Mouse (Mus musculus) cerebellum, adult 8-10 months (tissue): Measurements from ENCODE around the gene Zic1.

ENCODE experiments used
- DNase-seq: peaks from one replicate; pipeline ENCODE4 v3.0.0; 2022

Gene Zic1

DNA sequence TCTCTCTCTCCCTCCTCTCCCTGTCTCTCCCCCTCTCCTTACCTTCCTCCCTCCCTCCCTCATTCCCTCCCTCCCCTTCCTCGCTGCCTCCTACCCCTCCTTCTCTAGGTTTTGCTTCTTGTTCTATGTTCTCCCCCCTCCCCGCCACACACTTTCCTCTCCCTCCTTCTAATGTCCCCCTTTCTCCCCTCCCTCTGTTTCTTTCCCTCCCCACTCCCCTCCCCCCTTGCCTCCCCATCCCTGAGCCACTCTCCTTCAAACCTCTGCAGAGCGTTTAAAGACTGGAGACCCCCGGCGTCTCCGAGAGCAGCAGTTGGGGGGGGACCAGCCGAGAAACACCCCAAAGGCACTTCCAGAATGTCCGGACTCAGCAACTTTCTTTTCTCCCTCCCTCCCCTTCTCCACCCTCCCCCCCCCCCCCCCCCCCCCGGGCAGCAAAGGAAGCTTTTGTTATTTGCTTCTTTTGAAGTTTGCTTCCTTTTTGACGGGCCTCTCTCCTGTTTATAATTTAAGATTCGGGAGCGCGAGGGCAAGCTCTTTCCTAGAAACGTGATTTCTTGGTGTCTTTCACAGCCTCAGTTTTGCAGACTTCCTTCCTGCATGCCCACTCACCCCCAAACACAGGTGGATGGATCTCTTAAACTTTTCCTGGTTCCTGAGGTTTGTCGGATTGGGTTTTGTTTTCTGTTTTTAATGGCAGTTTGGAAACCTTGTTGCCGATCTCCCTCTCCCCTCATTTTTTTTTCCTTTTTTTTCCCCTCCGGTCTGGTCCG, 802 bp upstream of the Zic1 start:
- peak; percentile 44 for DNase-seq

- peak; percentile 65 for DNase-seq
Measured at GRCm38 (mm10) chr9:91364971-91365501, 574 bp downstream of the Zic1 start.

- peak; percentile 66 for DNase-seq
Measured at GRCm38 (mm10) chr9:91364127-91364970, 1.3 kb downstream of the Zic1 start.

- no peak for DNase-seq
Measured at GRCm38 (mm10) chr9:91363814-91364126, 1.8 kb downstream of the Zic1 start.

DNA sequence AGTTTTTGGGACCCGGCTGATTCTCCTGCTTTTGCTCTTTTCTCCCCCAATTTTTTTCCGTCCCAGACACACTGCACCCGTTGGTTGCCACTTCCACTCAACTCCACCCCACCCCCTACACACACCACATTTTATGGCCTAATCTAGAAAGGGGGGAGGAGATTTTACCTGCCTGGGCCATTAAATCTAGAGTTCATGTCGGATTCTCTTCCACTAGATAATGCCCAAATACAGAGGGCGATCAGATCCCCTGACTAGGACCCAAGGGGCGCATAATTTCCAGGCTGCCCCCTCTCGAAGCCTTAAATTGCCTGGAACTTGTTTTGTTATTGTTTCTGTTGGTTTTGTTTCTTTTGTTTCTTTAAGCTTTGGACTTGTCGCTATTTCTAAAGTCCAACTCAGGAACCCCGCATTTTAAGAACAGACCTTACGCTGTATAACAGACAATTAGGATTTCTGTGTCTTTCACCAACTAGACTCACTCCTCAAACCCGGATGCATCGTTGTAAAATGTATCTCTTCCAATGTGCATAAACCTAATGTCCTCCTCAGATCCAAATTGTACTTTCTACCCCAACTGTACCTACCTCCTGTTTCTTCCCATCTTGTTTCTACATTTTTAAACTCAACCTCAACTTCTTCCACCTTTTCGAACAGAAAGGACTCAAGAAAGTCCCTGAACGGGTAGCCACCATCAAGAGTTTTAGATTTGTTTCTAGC, 2.4 kb downstream of the Zic1 start:
- DNase-seq: peak; percentile 40

DNA sequence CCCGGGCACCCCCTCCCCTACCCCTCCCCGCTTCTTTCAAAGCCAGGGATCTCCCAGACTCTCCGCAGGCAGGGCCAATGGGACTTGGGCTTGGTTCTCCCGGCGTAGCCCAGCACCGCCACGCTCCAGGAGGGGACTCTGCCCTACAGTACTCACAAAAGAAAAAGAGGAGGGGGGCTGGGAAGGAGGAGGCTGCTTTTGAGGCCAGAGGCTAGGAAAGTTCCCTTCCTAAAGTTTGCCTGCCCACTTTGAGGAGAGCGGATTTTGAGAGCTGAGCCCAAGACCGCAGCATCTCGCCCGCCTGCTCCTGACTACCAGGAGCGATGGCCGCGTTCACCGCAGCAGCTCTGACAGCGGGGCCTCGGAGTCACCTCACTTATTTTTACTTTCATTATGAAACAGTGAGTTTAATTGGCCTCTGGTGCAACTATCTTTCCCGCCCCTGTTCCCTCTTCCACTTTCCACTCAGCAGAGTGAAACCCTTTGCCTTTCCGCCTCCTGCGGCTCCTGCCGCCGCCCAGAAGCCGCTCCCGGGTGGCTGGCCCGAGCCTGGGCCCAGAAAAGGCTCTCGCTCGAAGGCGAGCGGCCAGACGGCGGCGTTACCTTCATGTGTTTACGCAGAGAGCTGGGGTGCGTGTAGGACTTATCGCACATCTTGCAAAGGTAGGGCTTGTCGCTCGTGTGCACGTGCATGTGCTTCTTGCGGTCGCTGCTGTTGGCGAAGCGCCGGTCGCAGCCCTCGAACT, 3.6 kb downstream of the Zic1 start, which contains the start of gene Zic4:
Gene Zic4, plus strand, starts transcription at position 558 of the 746 bp plus-strand sequence.
- DNase-seq: peak; percentile 50

DNA sequence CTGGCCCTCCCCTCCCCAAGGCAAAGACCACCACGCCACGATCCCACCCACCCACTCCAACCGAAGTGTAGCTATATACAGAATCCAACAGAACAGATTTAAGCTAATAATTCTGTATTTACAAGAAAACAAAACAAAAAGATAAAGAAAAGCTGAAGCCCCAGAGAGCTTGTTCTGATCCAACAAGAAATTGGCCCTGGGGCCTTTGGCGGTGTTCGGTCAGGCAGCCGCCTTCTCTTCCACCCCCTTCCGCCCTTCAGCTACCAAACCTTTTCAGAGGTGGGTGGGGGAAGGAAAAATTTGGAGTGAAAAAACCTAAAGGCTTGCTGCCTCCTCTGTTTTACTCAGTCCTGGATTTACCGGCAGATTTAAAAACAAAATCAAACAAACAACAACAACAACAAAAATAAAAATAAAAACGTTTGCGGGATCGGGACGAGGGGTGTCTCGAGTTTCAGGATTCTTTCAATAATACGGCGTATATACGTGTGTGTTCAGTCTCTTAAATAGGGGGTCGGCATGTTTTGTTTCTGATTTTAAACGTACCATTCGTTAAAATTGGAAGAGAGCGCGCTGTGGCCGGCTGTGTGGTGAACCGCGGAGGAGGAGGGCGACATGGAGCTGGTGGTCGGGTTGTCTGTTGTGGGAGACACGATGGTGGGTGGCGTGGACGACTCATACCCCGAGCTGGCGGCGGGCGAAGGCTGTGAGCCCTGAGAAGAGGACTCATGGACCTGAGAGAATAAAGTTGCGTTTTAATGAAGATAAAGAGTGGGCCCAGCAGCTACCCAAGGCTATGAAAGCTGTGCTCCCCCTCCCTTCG, 4.4 kb downstream of the Zic1 start:
- peak; percentile 51 for DNase-seq

DNA sequence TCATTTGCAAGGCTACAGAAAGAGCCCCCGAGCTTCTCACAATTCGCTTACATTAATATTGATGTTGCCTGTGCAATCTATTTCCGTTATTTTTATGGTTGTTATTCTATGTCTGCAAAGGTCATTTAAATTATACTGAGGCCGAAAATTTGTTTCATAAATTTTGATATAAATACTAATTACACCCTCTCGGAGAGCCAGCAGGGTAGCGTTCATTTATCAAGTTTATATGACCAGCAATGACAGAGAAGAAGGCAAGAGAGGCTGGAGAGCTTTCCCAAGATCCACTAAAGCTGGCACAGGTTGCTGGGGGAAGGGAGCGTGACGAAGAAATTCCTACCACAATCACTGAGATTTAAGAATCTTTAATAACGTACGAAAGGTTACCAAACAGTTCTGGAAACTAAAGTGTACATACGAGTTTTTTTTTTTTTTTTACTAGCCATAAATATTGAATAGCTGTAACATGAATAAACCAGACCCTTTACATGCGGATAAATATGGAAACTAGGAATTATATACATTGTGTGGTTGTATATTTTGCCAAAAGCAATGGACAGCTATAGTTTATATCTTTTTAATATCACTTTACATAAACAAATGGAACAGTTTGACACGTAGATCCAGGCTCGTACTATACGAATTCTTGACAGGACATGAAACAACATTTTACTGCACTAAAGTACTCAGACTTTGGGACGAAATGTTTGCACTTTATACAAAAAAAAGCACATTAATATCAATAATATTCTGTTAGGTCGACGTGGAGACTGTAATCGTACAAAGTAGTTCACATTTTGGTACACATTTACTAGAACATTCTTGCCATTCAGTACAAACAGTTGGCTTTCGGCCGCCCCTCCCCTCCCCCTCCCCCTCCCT, 5.2 kb downstream of the Zic1 start:
- DNase-seq: peak; percentile 27

DNA sequence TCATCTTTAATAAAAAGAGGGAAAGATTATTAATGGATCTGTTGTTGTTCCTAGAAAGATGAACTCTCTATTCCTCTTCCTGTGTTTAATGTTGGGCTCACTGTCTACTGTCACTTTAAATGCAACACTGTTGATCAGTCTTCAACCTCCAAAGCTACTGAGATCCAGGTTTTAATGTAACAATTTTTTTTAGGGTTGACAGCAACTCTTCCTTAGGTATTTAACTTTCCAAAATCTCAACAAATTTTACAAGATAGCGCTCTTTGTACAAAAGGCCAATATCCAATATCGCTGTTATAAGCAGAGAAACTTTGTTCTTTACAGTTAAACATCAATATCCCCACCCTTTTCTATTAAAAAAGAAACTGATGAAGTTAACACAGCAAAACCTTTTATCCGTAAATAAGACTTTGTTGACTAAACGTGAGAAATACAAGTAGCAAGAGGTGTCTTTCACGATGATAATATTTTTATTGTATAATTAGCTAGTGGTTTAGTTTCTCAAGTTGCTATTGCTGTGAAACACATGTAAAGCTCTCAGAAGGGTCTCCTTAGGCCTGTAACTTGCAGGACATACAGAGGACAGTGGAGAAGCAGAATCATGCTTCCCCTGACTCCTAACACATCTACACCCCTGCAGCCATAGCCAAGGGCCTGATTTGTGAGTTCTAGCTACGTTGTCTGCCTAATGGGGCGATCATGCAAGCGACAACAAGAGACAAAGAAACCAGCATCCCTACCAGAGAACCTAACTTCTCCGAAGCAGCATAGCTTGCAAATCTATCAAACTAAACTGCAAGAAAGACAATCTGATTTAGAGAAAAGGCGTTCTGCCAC, 6.5 kb downstream of the Zic1 start:
- DNase-seq: peak; percentile 36

- DNase-seq: no peak
Measured at GRCm38 (mm10) chr9:91357321-91357720, 8.3 kb downstream of the Zic1 start.

DNA sequence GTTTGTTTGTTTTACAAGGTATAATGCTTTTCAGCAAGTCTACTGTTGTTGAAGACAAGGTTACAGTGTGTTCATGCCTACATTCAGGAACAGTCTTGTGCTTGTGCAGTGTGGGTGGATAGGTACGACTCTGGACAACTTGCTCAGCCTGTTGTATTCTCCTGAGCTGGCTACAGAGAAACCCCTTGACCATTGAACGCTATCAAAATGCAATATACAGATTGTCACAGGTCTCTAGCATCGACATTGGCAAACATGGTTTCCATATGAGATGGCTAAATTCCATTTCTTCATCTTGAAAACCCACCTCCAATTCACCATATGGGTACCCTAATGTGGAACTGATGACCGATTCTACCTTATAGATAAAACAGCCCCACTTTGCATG, 9.3 kb downstream of the Zic1 start:
- peak; percentile 28 for DNase-seq

GRCm38 (mm10) chr9:91355629-91356352, 9.8 kb downstream of the Zic1 start:
- DNase-seq: peak; percentile 93

DNA sequence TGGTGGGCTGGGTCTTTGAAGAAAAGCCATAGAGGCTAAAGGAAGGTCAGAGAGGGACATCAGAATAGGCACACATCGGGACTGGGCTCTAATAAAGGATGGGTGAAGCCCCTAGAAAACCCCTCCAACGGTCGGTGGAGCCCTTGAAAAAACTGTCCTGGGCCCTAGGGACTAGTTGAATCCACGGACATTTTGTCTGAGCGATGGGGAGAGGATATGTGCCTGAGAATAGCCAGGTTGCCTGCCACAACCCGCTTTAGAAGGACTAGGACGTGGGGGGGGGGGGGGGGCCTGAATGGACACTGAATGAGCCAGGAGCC, 10.4 kb downstream of the Zic1 start:
- DNase-seq: no peak

GRCm38 (mm10) chr9:91354434-91355269, 11.0 kb downstream of the Zic1 start:
- DNase-seq: peak; percentile 63

DNA sequence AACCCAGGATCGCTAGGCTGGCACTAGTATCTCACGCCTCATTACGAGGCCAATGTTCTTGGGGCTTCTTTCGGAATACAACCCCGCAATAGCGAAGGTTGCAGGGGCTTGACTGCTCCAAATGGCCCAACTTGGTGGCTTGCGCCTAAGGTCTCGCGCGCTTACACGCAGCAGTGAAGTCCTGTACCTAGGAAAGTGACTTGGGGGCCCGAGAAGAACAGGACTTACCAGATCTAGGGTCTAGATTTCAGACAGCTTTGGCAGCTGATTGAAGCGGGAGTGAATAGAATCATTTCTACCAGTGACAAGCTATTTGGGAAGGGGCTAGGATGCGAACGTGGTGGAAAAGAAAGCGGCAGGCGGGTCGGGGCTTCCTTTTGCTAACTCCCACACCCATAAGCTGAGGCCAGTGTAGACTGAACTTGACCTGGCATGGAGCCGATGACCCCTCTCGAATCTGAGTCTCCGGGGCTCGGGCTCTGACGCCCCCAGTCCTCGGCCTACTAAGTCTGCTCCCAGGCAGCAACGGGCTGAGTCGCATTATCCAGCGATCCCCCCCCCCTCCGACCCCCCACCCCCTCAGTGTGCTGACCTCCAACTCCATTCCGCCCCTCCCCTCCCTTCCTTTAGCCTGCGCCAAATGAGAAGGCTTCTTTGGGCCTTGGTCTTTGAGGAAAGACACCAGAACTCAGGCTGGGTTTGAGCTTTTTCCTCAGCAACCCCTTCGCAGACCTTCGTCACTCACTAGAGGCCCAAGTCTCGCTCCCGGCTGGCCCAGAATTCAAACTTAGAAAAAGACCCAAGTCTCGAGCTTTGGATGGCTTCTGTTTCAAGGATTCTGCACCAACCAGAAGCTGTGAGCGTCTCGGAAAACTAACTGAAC, 11.8 kb downstream of the Zic1 start:
- peak; percentile 67 for DNase-seq

DNA sequence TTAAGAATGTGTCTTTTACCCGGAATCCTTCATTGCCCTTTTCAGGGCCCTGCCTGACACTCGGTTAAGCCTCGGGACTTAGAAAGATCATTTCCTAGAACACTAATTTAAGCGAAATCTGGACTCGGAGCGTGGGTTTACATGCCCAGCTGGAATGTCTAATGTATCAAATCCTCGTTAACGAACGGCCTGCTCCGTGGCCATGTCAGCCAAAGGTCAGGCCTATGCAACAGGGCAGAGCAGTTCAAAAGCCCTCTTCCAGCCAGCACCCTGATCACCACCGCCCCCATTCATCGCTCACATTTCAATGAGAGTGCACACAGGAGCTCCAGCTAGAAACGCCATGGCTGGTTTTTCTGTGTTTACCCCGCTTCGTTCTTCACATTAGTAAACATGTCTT, 12.8 kb downstream of the Zic1 start:
- DNase-seq: peak; percentile 70

DNA sequence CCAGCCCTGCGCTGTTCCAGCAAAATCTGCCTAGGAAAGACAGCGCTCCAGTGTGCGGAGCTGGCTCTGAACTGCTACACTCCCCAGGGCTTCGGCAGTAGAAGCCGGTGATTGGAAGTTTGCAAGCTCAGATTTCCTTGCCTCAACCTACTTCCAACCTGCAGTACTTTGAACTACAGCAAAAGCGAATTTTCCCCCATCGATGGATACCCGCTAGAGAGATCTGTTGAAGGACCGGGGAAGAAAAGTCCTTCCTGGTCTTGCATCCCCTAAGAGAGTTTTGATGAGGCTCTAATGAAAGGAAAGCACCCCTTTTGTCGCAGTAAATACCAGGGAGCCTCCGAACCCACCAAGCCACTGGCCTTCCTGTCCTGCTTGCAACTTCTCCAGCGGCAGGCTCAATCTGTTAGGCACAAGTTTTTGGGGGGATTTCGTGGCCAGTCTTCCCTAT, 13.6 kb downstream of the Zic1 start:
- DNase-seq: peak; percentile 63
